Mouse (Mus musculus) brain, embryonic 14.5 days (tissue): Measurements from ENCODE around the gene Wasf2. TPM values are rescaled to one million over a fixed set of nuclear protein-coding genes. Genes with fewer than 3 reads are reported as not detected.

Experiments
- DNase-seq: peaks from one replicate; pipeline ENCODE4 v3.0.0-alpha.2; 2011; ENCODE audit warnings: low read depth
- CTCF ChIP-seq: fragments of 200-500 bp; IDR thresholded peaks from 2 replicates; pipeline ENCODE4 v1.5.1; 2012; ENCODE audit warnings: inconsistent platforms, mild to moderate bottlenecking, moderate library complexity, borderline replicate concordance; ENCODE audit not compliant: insufficient read depth, insufficient read length; ENCODE audit errors: extremely low read depth
- POLR2A ChIP-seq: fragments of 200-500 bp; IDR thresholded peaks from 2 replicates; pipeline ENCODE4 v1.6.1; 2012; ENCODE audit warnings: mild to moderate bottlenecking, inconsistent platforms, borderline replicate concordance; ENCODE audit not compliant: poor library complexity, insufficient read depth, insufficient read length, severe bottlenecking; ENCODE audit errors: extremely low read depth
- polyA plus RNA-seq: library from polyadenylated mRNA; depleted of rRNA; stranded (reverse); fragments of >200 nt; gene quantifications from 2 replicates; pipeline ENCODE4 v1.2.3, GENCODE M21; 2012; rRNA removed

Wasf2 gene
- 19.0 and 25.5 TPM in 2 replicates for polyA plus RNA-seq

- TF ChIP-seq CTCF (no peak), POLR2A (peak; percentile 63)
- DNase-seq = peak; percentile 98
These were observed at the start of gene Wasf2 for GRCm38 (mm10) chr4:133129931-133130889. Gene Wasf2 (plus strand): TSS chr4:133130505.

- no peak for DNase-seq
- TF ChIP-seq CTCF (no peak), POLR2A (no peak)
These were observed 49.4 kb upstream of the Wasf2 start for GRCm38 (mm10) chr4:133080862-133081261.

GRCm38 (mm10) chr4:133082216-133082773, 48.0 kb upstream of the Wasf2 start:
- DNase-seq = no peak
- TF ChIP-seq CTCF (no peak), POLR2A (no peak)

GRCm38 (mm10) chr4:133083991-133084861, 46.1 kb upstream of the Wasf2 start:
- DNase-seq = peak; percentile 67
- no peak for TF ChIP-seq CTCF
- no peak for TF ChIP-seq POLR2A

- peak; percentile 69 for DNase-seq
- no peak for TF ChIP-seq CTCF
- TF ChIP-seq POLR2A = no peak
These were observed 45.1 kb upstream of the Wasf2 start for GRCm38 (mm10) chr4:133085011-133085782.

- no peak for TF ChIP-seq CTCF
- no peak for TF ChIP-seq POLR2A
- DNase-seq = peak; percentile 78
These were observed 44.4 kb upstream of the Wasf2 start for GRCm38 (mm10) chr4:133085783-133086342.

- TF ChIP-seq POLR2A (no peak), CTCF (no peak)
- no peak for DNase-seq
These were observed 43.1 kb upstream of the Wasf2 start for GRCm38 (mm10) chr4:133087177-133087714.

GRCm38 (mm10) chr4:133087835-133088234, 42.5 kb upstream of the Wasf2 start:
- DNase-seq = no peak
- TF ChIP-seq CTCF = no peak
- TF ChIP-seq POLR2A = no peak

- DNase-seq = no peak
- TF ChIP-seq POLR2A (no peak), CTCF (no peak)
These were observed 41.0 kb upstream of the Wasf2 start for GRCm38 (mm10) chr4:133089319-133089718.

GRCm38 (mm10) chr4:133089802-133090201, 40.5 kb upstream of the Wasf2 start:
- no peak for TF ChIP-seq CTCF
- TF ChIP-seq POLR2A = no peak
- no peak for DNase-seq
